Mouse (Mus musculus): ENCODE data around the gene Rbm12b1.
A peak's percentile ranks its signal among the peaks of the same experiment; 100 is the strongest.
"Not testable (repeated sequence)": the region's sequence is repeated elsewhere in the genome, so short reads cannot be mapped to it uniquely, and the experiment has no call there.

Rbm12b1 gene

GRCm38 (mm10) chr4:12140141-12140567 lies at the start of gene Rbm12b1:
Gene Rbm12b1, plus strand, starts transcription at chr4:12140264.
- DNase-seq (ENCODE audit: inconsistent ontology term): peak; percentile 80

GRCm38 (mm10) chr4:12140592-12141062 lies 563 bp downstream of the Rbm12b1 start:
- peak; percentile 28 for DNase-seq (ENCODE audit: inconsistent ontology term)

- not testable (repeated sequence) for DNase-seq (ENCODE audit: inconsistent ontology term)
These were observed 1.5 kb downstream of the Rbm12b1 start for GRCm38 (mm10) chr4:12141516-12141915.

DNA sequence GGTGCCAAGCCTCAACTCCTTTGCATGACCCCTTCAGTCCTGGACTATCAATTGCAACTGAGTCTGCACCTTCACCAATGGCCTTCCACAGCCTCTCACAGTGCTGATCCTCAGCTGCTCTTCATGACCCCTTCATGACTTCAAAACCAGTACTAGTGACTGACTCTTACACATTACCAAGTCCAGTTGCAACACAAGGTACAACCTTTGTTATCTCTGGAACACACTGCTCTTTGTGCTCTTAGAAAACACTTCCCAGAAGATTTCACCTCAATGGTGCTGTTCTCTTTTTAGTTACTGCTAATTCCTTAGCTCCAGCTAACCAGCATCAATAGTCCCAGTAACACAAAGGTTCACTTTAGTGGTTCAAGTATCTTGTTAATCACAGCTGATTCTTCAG lies 7.6 kb downstream of the Rbm12b1 start:
- DNase-seq (ENCODE audit: inconsistent ontology term): no peak

DNA sequence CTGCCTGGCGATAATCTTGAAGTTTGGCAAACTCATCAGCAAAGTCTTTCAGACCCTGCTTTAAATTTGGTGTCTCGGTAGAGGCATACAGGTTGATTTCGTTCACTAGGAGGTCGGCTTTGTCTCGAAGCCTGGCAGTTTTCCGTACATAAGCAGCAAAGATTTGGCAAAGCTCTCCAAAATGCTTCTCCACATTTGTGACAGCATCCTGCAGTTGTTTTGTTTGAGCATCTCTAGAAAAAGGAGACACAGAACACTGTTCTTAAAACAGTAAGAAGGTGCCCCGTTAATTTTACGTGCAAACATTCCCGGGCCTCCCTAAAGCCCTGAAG lies 30.9 kb downstream of the Rbm12b1 start:
- no peak for DNase-seq (ENCODE audit: inconsistent ontology term)

GRCm38 (mm10) chr4:12171318-12172091 lies 31.4 kb downstream of the Rbm12b1 start, which contains the start of gene Fam92a:
Gene Fam92a, minus strand, starts transcription at chr4:12172015.
- DNase-seq (ENCODE audit: inconsistent ontology term): peak; percentile 88

GRCm38 (mm10) chr4:12178992-12179391 lies 38.9 kb downstream of the Rbm12b1 start:
- DNase-seq (ENCODE audit: inconsistent ontology term): no peak
